Mouse (Mus musculus) layer of hippocampus, adult 9-10 months (tissue): ENCODE data around the gene Rbks.
"Not testable (repeated sequence)": the region's sequence is repeated elsewhere in the genome, so short reads cannot be mapped to it uniquely, and the experiment has no call there.

Experiments used
- DNase-seq: peaks from one replicate; pipeline ENCODE4 v3.0.0; 2022; ENCODE audit warnings: low spot score

Gene Rbks

DNA sequence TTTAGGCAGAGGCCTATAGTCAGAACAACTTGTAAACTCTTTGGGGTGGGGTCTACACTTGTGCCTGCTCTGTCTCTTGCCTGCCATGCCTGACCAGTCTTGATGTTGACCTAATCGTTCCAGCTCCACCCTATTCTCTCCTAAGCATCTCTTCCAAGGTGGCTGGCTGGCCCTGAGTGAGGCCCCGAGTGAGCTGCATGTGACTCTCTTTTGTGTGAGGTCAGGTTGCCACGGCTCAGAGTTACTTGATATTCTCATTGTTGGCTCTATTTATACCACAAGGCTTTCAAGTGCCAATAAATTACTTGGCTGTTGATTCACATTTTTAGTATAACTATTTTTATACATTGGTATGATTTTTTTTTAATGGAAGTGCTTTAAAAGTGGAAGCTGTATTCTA lies 70.3 kb downstream of the Rbks start:
- no peak for DNase-seq

- DNase-seq = no peak
These were observed 77.1 kb downstream of the Rbks start for GRCm38 (mm10) chr5:31620326-31620725.

GRCm38 (mm10) chr5:31614339-31615025 lies 82.9 kb downstream of the Rbks start:
- no peak for DNase-seq

DNA sequence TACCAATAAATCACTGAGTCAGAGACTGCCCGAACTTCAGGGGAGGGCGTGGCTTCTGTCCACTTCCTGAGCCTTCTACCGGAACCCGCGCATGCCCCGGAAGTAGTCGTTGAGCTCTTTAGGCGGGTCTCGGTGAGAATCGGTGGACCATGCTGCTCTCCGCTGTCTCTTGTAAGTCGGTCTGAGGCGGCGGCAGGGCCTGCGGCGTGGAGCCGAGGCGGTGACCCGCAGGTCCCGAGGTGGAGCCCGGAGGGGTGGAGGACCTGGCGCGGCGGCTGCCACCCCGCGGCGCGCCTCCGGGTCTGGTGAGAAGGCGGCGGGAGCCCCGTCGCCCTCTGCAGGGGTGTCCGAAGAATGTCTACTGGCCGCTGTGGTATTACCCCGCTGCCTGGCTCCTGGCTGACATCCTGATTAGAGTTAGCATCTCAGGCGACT lies 83.6 kb downstream of the Rbks start:
- DNase-seq = peak; percentile 54

DNA sequence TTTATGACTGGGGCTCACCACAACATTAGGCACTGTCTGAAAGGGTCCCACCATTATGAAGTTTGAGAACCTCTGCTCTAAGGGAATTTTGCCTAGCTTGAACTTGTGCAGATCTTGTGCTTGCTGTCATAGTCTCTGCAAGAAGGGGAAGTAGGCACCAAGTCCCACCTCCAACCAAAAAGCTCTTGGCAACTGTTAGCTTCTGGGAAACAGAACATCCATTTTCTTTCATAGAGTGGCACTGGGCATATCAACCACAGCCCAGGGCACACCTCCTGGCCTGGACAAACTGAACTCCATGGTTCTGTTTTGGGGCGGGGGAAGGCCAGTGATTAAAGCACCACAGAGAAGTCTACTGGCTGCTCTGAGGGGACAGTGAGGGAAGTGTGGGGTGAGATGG lies 86.2 kb downstream of the Rbks start:
- no peak for DNase-seq

DNA sequence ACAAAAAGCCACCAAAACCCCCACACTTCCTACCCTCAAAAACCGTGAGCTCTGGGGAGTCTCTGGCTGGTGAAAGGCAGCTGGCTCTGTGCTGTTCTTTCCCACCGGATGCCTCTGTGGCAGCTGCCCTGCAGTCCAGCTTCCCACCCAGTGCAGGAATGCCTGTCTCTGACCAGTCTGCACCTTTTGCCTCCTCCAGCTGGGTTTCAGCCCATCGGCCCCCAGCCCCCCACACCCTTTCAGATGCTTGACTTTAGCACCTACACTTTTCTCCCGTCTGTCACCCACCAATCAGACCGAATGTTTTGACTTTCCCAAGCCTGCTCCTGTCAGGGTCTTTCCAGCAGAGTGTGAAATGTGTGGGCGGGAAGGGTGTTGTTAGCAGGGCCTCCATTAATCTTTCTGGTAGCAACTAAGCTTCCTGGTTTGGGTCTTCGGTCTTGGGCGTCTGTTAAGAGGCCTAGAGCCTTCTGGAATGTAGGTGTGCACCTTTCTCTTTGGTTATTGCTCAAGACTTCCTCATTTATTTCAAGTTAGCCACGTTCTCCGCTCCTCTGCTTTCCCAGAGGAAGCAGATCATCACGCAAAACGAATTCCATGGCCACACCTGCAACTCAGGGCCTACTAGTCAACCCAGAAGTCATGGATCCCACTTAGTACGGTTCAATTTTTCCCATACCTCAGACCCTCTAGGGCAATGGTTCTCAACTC lies 86.9 kb downstream of the Rbks start:
- no peak for DNase-seq

DNA sequence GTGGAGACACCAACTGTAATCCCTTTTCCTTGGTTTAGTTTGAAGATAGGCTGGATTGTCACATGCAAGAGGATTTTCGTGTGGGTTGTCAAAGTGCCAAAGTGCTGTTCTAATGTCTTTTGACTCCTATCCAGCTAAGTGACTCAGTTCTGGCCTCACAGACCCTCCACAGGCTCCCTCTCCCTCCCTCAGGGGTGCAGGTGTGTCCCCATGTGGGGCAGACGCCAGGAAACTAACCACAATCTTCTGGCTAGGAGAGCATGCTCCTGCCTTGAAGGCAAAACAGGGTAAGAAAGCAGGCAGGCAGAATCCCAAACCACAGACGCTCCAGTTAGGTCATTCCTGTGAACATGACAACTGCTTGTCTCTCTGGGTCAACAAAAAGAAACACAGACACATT lies 91.3 kb downstream of the Rbks start:
- no peak for DNase-seq

GRCm38 (mm10) chr5:31603766-31604165 lies 93.7 kb downstream of the Rbks start:
- no peak for DNase-seq

DNA sequence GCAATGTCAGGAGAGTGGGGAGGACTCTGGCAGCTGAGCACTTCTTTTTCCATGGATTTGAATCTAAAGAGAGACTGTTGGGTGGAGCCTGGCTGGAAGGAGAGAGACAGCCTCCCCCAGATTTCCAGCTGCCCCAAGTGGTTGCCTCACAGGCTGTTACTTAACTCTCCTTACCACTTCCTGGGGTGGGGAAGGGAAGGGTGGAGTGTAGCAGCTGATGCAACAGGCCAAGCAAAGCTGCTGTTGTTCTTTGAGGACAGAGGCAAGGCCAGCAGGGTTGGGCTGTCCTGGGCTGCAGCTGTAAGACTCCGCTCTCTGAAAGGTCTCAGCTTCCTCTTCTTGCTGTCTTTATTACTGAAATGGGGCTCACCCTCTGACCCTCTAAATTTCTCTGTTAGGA lies 95.0 kb downstream of the Rbks start:
- no peak for DNase-seq

DNA sequence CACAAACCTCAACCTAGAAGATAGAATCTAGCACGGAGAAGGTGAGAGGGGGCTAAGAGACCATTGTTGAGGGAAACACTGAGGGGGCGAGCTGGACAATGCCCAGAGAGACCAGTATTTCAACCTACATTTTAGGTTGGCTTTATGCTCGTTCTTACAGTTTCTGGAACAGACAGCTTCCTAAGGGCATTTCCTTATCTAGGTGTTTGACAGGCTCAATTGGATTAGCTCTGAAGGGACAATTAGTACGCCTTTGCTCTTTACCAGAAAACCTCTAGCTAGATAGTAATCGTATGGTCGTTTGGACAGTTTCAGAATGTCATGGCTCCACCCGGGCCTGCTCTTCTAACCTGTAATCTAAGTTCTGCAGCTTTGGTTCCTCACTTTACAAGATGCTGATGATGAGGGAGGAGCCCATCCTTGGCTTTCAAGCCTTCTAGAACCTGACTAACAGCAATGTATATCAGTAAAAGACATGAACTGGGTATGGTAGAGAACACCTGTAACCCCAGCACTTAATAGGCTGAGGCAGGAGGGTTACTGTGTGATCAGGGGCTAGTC lies 96.2 kb downstream of the Rbks start:
- DNase-seq = no peak

DNA sequence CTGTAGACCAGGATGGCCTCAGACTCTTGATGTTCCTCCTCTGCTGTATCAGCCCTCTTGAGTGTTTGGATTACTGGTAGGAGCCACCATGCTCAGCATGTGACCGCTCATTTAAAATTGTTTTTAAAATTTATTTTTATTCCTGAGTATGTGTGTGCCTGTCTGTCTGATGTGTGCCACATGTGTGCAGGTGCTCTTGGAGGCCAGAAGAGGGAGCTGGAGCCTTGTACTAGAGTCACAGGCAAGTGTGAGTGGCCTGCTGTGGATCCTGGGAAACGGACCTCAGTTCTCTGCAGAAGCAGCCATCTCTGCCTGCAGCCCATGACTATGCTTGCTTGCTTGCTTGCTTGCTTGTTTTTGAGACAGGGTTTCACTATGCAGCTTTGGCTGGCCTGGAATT lies 98.3 kb downstream of the Rbks start:
- no peak for DNase-seq

GRCm38 (mm10) chr5:31598579-31598978 lies 98.8 kb downstream of the Rbks start:
- DNase-seq = no peak

DNA sequence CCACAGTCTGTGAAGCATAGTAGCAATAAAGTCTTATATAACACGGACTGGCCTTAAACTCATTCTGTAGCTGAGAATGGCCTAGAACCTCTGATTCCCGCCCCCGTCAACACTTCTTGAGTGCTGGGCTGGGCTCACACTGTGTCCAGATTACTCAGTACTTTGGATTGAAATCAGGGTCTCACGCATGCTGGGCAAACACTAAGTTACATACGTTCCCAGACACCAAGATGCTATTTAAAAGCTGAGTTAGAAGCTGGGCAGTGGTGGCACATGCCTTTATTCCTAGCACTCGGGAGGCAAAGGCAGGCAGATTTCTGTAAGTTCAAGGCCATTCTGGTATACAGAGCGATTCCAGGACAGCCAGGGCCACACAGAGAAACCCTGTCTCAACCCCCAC lies 99.3 kb downstream of the Rbks start:
- DNase-seq = no peak

- DNase-seq = no peak
These were observed 99.9 kb downstream of the Rbks start for GRCm38 (mm10) chr5:31597430-31597944.

DNA sequence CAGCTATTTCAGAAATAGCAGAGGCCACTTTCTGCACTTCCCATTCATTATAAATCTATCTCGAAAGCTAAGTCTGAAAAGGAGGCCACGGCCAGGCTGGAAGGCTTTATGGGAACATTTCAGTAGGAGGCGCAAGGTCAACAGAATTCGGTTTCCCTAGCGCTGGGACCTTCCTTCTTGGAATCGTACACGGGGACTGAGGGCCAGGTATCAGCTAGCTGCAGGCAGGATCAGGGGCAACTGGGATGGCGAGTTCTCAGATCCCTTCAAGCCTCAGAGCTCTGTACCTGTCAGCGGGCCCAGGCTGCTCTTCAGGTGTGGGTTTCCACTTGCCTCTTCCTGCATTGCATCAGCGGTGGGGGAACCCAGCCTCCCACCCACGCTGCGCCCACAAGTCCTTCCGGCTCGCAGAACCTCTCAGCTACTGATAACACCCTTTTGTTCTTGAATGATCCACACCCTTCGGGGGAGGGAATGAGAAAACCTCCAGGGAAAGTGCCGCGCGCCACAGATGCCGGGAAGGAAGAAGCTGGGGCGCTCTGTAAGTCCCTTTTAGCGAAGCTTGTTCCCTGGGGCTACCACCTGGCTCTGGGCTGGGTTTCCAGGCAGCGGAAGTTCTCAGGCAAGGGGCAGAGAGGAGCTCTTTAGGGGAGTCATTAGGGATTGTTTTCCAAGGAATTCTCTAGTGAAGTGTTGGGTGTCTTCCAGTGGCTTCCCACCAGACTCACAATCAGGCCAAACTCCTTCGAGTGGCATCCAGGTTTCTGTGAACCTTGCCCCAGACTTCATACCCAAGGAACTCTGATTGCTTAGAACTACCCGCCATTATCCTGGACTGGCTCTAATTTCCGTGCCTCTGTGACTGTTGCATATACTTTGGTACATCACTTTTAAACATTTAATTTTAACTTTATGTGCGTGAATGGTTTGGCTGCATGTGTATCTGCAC lies 100.7 kb downstream of the Rbks start, which contains the start of gene Mrpl33:
Gene Mrpl33 (plus strand): TSS at position 455 of the 949 bp plus-strand sequence.
- no peak for DNase-seq

- DNase-seq = no peak
These were observed 101.6 kb downstream of the Rbks start for GRCm38 (mm10) chr5:31595868-31596267.

DNA sequence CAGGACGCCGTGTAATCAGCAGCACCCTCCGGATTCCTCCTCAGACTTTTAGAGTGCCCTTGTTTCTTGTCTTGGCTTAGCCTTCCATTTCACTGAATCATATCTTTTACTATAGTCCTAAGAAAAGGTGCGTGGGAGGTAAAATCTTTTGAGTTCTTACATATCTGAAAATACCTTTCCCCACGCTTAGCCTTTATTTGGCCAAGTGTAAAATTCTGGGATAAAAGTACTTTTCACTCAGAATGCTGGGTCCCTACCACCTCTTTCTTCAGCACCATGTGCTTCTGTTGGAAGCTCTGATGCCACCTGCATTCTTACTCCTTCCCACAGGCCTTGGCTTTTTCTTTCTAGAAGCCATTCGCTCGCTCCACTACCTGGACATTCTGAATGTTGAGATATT lies 106.3 kb downstream of the Rbks start:
- DNase-seq = no peak

DNA sequence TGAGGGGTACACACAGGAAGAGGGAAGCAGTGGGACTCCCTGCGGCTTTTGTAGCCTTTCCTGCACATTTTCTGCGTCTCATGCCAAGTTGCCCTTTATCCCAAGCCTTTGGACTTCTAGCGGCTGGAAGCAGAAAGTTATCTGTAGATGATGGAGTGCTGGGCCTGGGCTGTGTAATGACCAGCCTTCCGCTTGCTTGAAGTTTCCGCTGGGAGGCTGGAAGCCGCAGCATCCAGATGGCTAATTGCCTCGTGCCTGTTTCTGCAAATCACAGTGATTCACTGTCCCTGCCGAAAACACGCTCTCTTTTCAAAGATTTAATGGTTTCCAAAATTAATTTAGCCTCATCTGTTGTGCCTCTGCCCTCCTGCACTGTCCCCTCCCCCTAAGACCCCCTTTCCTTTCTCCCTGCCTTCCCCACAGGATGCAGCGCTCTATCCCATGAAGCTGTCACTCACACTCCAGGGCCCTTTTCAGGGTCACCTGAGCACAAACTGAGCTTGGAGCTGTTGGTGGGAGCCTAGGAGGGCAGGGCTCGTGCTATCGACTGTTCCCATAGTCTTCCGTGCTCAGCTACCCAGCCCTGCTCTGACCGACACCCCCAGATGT lies 107.6 kb downstream of the Rbks start:
- no peak for DNase-seq

GRCm38 (mm10) chr5:31588672-31589071 lies 108.8 kb downstream of the Rbks start:
- not testable (repeated sequence) for DNase-seq

DNA sequence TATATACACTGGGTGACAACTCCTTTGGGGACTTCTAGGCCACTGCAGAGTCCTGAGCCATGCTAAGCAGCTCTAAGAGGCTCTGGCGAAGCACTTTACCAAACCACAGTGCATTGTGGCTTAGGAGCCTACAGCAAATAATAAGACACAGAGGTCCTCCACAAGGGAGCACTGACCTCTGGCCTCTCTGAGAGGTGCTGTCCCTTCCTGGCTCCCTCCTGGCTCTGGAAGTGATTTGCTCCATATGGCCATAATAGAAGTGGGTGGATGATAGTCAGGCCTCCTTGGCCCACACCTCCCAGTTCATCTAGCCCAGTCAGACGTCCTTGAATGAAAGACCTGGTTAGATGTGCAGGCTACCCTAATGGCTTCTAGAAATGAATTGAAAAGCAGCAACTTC lies 109.4 kb downstream of the Rbks start:
- DNase-seq = no peak

GRCm38 (mm10) chr5:31585526-31585925 lies 111.9 kb downstream of the Rbks start:
- no peak for DNase-seq

GRCm38 (mm10) chr5:31583261-31583660 lies 114.2 kb downstream of the Rbks start:
- DNase-seq = no peak
